Mouse (Mus musculus) 3T3-L1 (cell line): Measurements from ENCODE around the gene Zcrb1.

Source experiments
- DNase-seq: peaks from one replicate; pipeline ENCODE4 v3.0.0-alpha.2; 2015; ENCODE audit warnings: low read depth, low spot score

Zcrb1 gene

GRCm38 (mm10) chr15:93371838-93372237 is 26.3 kb downstream of the Zcrb1 start:
- DNase-seq = peak; percentile 16

GRCm38 (mm10) chr15:93368558-93368957 is 29.6 kb downstream of the Zcrb1 start:
- DNase-seq = no peak

- DNase-seq = no peak
These were observed 32.6 kb downstream of the Zcrb1 start for GRCm38 (mm10) chr15:93365561-93365960.

- DNase-seq = peak; percentile 54
These were observed 39.6 kb downstream of the Zcrb1 start for GRCm38 (mm10) chr15:93358346-93359095.

- DNase-seq = peak; percentile 58
These were observed 57.3 kb downstream of the Zcrb1 start for GRCm38 (mm10) chr15:93340630-93341379.

GRCm38 (mm10) chr15:93336925-93337761 is 61.0 kb downstream of the Zcrb1 start, which contains the start of gene Yaf2:
Yaf2 (minus strand) TSS chr15:93336935.
- DNase-seq = peak; percentile 81

GRCm38 (mm10) chr15:93336658-93336924 is 61.5 kb downstream of the Zcrb1 start:
- DNase-seq = no peak
